Mouse (Mus musculus) kidney, adult 2 months (tissue): Measurements from ENCODE around the gene Zfp592. TPM values are rescaled to one million over a fixed set of nuclear protein-coding genes. Genes with fewer than 3 reads are reported as not detected.

ENCODE experiments used
- DNase-seq: peaks from one replicate; pipeline ENCODE4 v3.0.0; 2021
- H3K27ac ChIP-seq: fragments of 200-500 bp; 2 replicates; pipeline ENCODE4 v1.5.1; 2012; ENCODE audit warnings: low read depth, low read length, control low read depth, inconsistent platforms; ENCODE audit not compliant: insufficient read depth
- H3K27me3 ChIP-seq: fragments of 200-500 bp; replicated peaks from 2 replicates; pipeline ENCODE4 v1.6.1; 2012; ENCODE audit warnings: mild to moderate bottlenecking, moderate library complexity, low read length, inconsistent platforms; ENCODE audit not compliant: control insufficient read depth, insufficient read depth
- H3K36me3 ChIP-seq: fragments of 200-500 bp; 2 replicates; pipeline ENCODE4 v1.6.1; 2012; ENCODE audit warnings: mild to moderate bottlenecking, moderate library complexity, low read length, inconsistent platforms; ENCODE audit not compliant: control insufficient read depth, insufficient read depth
- H3K4me1 ChIP-seq: fragments of 200-500 bp; 2 replicates; pipeline ENCODE4 v1.6.1; 2011; ENCODE audit warnings: low read length; ENCODE audit not compliant: control insufficient read depth, insufficient read depth
- H3K4me3 ChIP-seq: fragments of 200-500 bp; 2 replicates; pipeline ENCODE4 v1.5.1; 2011; ENCODE audit warnings: mild to moderate bottlenecking, low read depth, low read length, control low read depth; ENCODE audit not compliant: insufficient read depth
- CTCF ChIP-seq: fragments of 200-500 bp; conservative IDR thresholded peaks from 2 replicates; pipeline ENCODE4 v1.5.1; 2011; ENCODE audit warnings: low read depth, mild to moderate bottlenecking, control low read depth, low read length, moderate library complexity, mixed read lengths; ENCODE audit not compliant: insufficient read depth, insufficient read length
- POLR2A ChIP-seq: fragments of 200-500 bp; IDR thresholded peaks from one replicate; pipeline ENCODE4 v1.6.1; 2011; ENCODE audit warnings: low read depth, low read length, control low read depth
- WGBS: fragments of 180-500 bp; shearing (Covaris S2); methylation state at CpG from one replicate; pipeline ENCODE4 v1.1.7; 2018; 5-methylcytosine and 5-hydroxymethylcytosine counted together
- polyA plus RNA-seq: library from polyadenylated mRNA; depleted of rRNA; stranded (reverse); fragments of >200 nt; gene quantifications from 2 replicates; pipeline ENCODE4 v1.2.3, GENCODE M21; 2012

Gene Zfp592
- polyA plus RNA-seq, 1 experiment = 16.9 TPM

- Histone ChIP-seq H3K27ac (no peak overlapping the region), H3K4me1 (peaks cover 3% of the 10 kb centered on the region; the same call in 1 of the 2 replicates), H3K36me3 (peaks cover 10% of the 10 kb centered on the region), H3K4me3 (no peak overlapping the region), H3K27me3 (no peaks in the 10 kb centered on the region)
- no peak for TF ChIP-seq POLR2A
- TF ChIP-seq CTCF = no peak
- DNase-seq = peak; percentile 67
- WGBS = 22% methylated on average over 2 of the region's 2 CpGs
Measured at GRCm38 (mm10) chr7:81039711-81040110, 46.2 kb downstream of the Zfp592 start.

- Histone ChIP-seq H3K4me3 (no peak overlapping the region), H3K27me3 (no peaks in the 10 kb centered on the region), H3K4me1 (no peaks in the 10 kb centered on the region), H3K36me3 (peaks cover 6% of the 10 kb centered on the region), H3K27ac (no peak overlapping the region)
- TF ChIP-seq POLR2A = no peak
- TF ChIP-seq CTCF = no peak
- 71% methylated on average over 5 of the region's 5 CpGs for WGBS
- no peak for DNase-seq
Measured at GRCm38 (mm10) chr7:81043023-81043620, 49.6 kb downstream of the Zfp592 start.

- TF ChIP-seq POLR2A = no peak
- WGBS = 87% methylated on average over 3 of the region's 3 CpGs
- no peak overlapping the region for H3K4me3 ChIP-seq
- H3K36me3 ChIP-seq = no peaks in the 10 kb centered on the region
- H3K27me3 ChIP-seq = no peaks in the 10 kb centered on the region
- H3K4me1 ChIP-seq = no peaks in the 10 kb centered on the region
- H3K27ac ChIP-seq = no peak overlapping the region
- DNase-seq = no peak
Measured at GRCm38 (mm10) chr7:81047847-81048246, 54.4 kb downstream of the Zfp592 start.

- no peaks in the 10 kb centered on the region for H3K36me3 ChIP-seq
- no peak for TF ChIP-seq POLR2A
- no peak for TF ChIP-seq CTCF
- WGBS = 94% methylated on average over 2 of the region's 2 CpGs
- no peak overlapping the region for H3K27ac ChIP-seq
- no peak for DNase-seq
- H3K4me1 ChIP-seq = no peaks in the 10 kb centered on the region
- H3K4me3 ChIP-seq = no peak overlapping the region
- no peaks in the 10 kb centered on the region for H3K27me3 ChIP-seq
Measured at GRCm38 (mm10) chr7:81048513-81048912, 55.0 kb downstream of the Zfp592 start.

GRCm38 (mm10) chr7:81049966-81050365 is 56.5 kb downstream of the Zfp592 start:
- TF ChIP-seq CTCF (no peak), POLR2A (no peak)
- 61% methylated on average over 5 of the region's 5 CpGs for WGBS
- Histone ChIP-seq H3K27me3 (no peaks in the 10 kb centered on the region), H3K27ac (no peak overlapping the region), H3K4me1 (no peaks in the 10 kb centered on the region), H3K36me3 (no peaks in the 10 kb centered on the region), H3K4me3 (no peak overlapping the region)
- DNase-seq = no peak

- 57% methylated on average over 11 of the region's 11 CpGs for WGBS
- peak; percentile 79 for DNase-seq
Measured at GRCm38 (mm10) chr7:81055709-81056370, 62.4 kb downstream of the Zfp592 start.

GRCm38 (mm10) chr7:81057471-81057870 is 64.0 kb downstream of the Zfp592 start, which contains the start of gene Alpk3:
Gene Alpk3, plus strand, starts transcription at chr7:81057600.
- H3K4me3 ChIP-seq = no peak within 1 kb of the TSS
- no peak within 1 kb of the TSS for H3K27ac ChIP-seq
- no peaks in the 10 kb centered on the region for H3K27me3 ChIP-seq
- no peak for DNase-seq
- WGBS = 65% methylated on average over 24 of the region's 27 CpGs
- peaks cover 14% of the 10 kb centered on the region for H3K4me1 ChIP-seq
- TF ChIP-seq CTCF = no peak
- no peak for TF ChIP-seq POLR2A
- H3K36me3 ChIP-seq = no peaks in the 10 kb centered on the region

More at GRCm38 (mm10) chr7:81055709-81056370, 62.4 kb downstream of the Zfp592 start:
- Histone ChIP-seq H3K4me3 (no peak overlapping the region), H3K27me3 (no peaks in the 10 kb centered on the region), H3K4me1 (peaks cover 14% of the 10 kb centered on the region), H3K27ac (peak overlapping the region; percentile 39; the same call in 1 of the 2 replicates), H3K36me3 (no peaks in the 10 kb centered on the region)
- TF ChIP-seq CTCF (no peak), POLR2A (no peak)
